Comparison of ENCODE assay signal across 7 mouse cellular contexts in genomic region chr16:91358555-91358954, GRCm38 (mm10). TPM values are rescaled to one million over a fixed set of nuclear protein-coding genes. Genes with fewer than 3 reads are reported as not detected.
DNase-seq lines count a peak whose midpoint lies in the region; ATAC-seq and TF ChIP-seq lines count a peak whose summit lies in the region.

No protein-coding gene starts in this region.

- in situ Hi-C loops in Patski (cut with MboI; ENCODE audit: low pct_unique_long_range_greater_than_20kb) = no loop called here

- peak; percentile 58 to 64 for DNase-seq in left cerebral cortex, postnatal 25 days (ENCODE audit: low spot score in 2 of 2)
- no peak for DNase-seq in left cerebral cortex, adult 11 months (ENCODE audit: low spot score)
- no peak for DNase-seq in Patski (ENCODE audit: low read depth, low spot score)
- peak; percentile 36 for DNase-seq in cerebellum, adult 9-11 months
- DNase-seq in heart, postnatal 4 days = peak; percentile 72
- peak; percentile 95 for DNase-seq in lung, embryonic 14.5 days
- peak; percentile 92 for DNase-seq in retina, embryonic 14.5 days (ENCODE audit: low spot score)

- no peaks in the 10 kb centered on the region for H3K27me3 ChIP-seq in Patski
- no peaks in the 10 kb centered on the region for H3K27me3 ChIP-seq in lung, embryonic 14.5 days (ENCODE audit: insufficient read depth, low read length)

- H3K9ac ChIP-seq in lung, embryonic 14.5 days = no peak overlapping the region

- POLR2A ChIA-PET in Patski (lab: Charles Lee) = no interaction called here

- no peak for ATAC-seq in Patski
- no peak for ATAC-seq in lung, embryonic 14.5 days (ENCODE audit: insufficient read depth)

- H3K4me1 ChIP-seq in lung, embryonic 14.5 days (ENCODE audit: insufficient read depth) = peaks cover under 1% of the 10 kb centered on the region; the same call in 1 of the 2 replicates

- no peaks in the 10 kb centered on the region for H3K36me3 ChIP-seq in lung, embryonic 14.5 days (ENCODE audit: insufficient read depth)

- 33% methylated on average over 8 of the region's 8 CpGs for WGBS in lung, embryonic 14.5 days

- H3K27ac ChIP-seq in lung, embryonic 14.5 days (ENCODE audit: low read depth) = no peak overlapping the region

- no peak overlapping the region for H3K4me3 ChIP-seq in lung, embryonic 14.5 days (ENCODE audit: low read depth, low read length)

- no peak overlapping the region for H3K4me2 ChIP-seq in lung, embryonic 14.5 days

- peak; percentile 63 for TF ChIP-seq CTCF in Patski (IDR thresholded peaks at IDR 0.05)
- peak; percentile 84 for TF ChIP-seq CTCF in lung, embryonic 14.5 days (IDR thresholded peaks at IDR 0.05; ENCODE audit: low read depth)

- CTCF ChIA-PET in Patski (lab: Charles Lee) = interaction anchor here (1.6 kb wide), 1 partner anchor 223 kb away, joined by 5 read pairs; no protein-coding TSS in a partner anchor

- H3K9me3 ChIP-seq in lung, embryonic 14.5 days (ENCODE audit: low read depth, low read length) = no peaks in the 10 kb centered on the region

- intact Hi-C loops in left cerebral cortex, postnatal 25 days (cut with DNase I) = loop anchor here (5.0 kb wide), 1 partner anchor 154 kb away; no protein-coding TSS in a partner anchor

RNA-seq across cellular contexts. Expression of gene Ifnar2, which starts 14.0 kb away (rescaled TPM):
- 10 to 100 TPM; 20.5 to 20.6 TPM for total RNA-seq in left cerebral cortex, postnatal 25 days (2021)
- polyA plus RNA-seq in Patski (2021) = 97.8 TPM
- 10 to 100 TPM; 29.9 to 33.8 TPM for total RNA-seq in heart, postnatal 4 days (2021)
- polyA plus RNA-seq in lung, embryonic 14.5 days (2014; fragmentation: Nextera tagmentation; extraction: Ambion mirVana) = 54.1 and 62.0 TPM in 2 replicates

RNA-seq across cellular contexts. Expression of gene Gm21970, which starts 33.0 kb away (rescaled TPM):
- total RNA-seq in left cerebral cortex, postnatal 25 days (2021) = not detected
- polyA plus RNA-seq in Patski (2021) = 3.8 TPM
- total RNA-seq in heart, postnatal 4 days (2021) = not detected
- polyA plus RNA-seq in lung, embryonic 14.5 days (2014; fragmentation: Nextera tagmentation; extraction: Ambion mirVana) = 0.47 TPM in 1 of 2 replicates, not detected in the other

RNA-seq across cellular contexts. Expression of gene Il10rb, which starts 47.4 kb away (rescaled TPM):
- 1 to 10 TPM; 9.1 to 9.7 TPM for total RNA-seq in left cerebral cortex, postnatal 25 days (2021)
- 50.0 TPM for polyA plus RNA-seq in Patski (2021)
- total RNA-seq in heart, postnatal 4 days (2021) = 10 to 100 TPM; 66.2 to 67.4 TPM
- 32.8 and 36.4 TPM in 2 replicates for polyA plus RNA-seq in lung, embryonic 14.5 days (2014; fragmentation: Nextera tagmentation; extraction: Ambion mirVana)

Comparison
In these comparisons a context has a peak if more than half of its experiments do, and no peak if none do; other contexts are left out.
1. DNase-seq: peak in left cerebral cortex, postnatal 25 days (2 of 2), cerebellum, adult 9-11 months (single experiment), heart, postnatal 4 days (single experiment), lung, embryonic 14.5 days (single experiment) and retina, embryonic 14.5 days (single experiment); none in left cerebral cortex, adult 11 months (single experiment) and Patski (single experiment).
2. RNA of gene Il10rb, which starts 47.4 kb away (total RNA-seq): 66.2 to 67.4 TPM in heart, postnatal 4 days; 9.1 to 9.7 TPM in left cerebral cortex, postnatal 25 days; every median in the first group is over 4 times any median in the second.